Mouse (Mus musculus): ENCODE results near the gene Ewsr1.

- no peak for TF ChIP-seq POLR2AphosphoS2 (IDR thresholded peaks at IDR 0.05; ENCODE audit: low read depth, low read length)
- no peak for TF ChIP-seq CTCF (conservative IDR thresholded peaks at IDR 0.05 in 1 of 2, IDR thresholded peaks at IDR 0.05 in 1 of 2; ENCODE audit: low read depth in 2 of 2, low read length in 2 of 2)
- no peak for TF ChIP-seq USF1 (IDR thresholded peaks at IDR 0.05; ENCODE audit: low read depth, low read length)
Observed at GRCm38 (mm10) chr11:5145600-5145999, 46.5 kb upstream of the Ewsr1 start.
